Mouse (Mus musculus): ENCODE results near the gene Tomm40. TPM values are rescaled to one million over a fixed set of nuclear protein-coding genes. Genes with fewer than 3 reads are reported as not detected.

Gene Tomm40
- total and polyA plus RNA-seq, 2 experiments = 22.3 to 56.2 TPM

DNA sequence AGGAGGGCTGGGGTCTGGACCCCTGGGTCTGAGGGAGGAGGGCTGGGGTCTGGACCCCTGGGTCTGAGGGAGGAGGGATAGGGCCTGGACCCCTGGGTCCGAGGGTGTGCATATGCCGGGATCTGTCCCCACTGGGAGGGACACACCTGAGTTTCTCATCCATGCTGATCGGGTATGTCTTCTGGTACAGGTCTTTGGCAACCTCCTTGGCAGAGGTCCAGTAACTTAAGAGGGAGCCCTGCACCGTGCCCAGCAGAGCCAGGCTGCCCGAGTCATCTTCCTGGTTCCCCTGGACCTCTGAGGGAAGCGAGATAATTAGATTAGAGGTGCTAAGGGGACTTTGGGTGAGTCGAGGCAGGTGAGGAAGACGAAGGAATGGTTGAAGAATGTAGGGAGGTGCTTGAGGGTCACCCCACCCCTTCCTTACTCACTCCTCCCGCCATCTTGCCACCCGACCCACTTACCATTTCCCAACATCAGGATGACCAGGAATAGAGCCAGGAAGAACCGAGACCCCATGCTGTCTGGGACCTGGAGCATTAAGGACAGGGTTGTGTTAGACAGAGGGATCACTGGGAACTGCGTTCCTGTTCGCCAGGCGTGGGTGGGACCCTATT is 42.0 kb downstream of the Tomm40 start:
- peak overlapping the region; percentile 18; the same call in 1 of the 2 replicates for H3K27ac ChIP-seq (replicated peaks; ENCODE audit: insufficient read depth, low read depth, low read length)
- H3K9ac ChIP-seq (ENCODE audit: low read depth, low read length) = no peak overlapping the region
- no peaks in the 10 kb centered on the region for H3K27me3 ChIP-seq (ENCODE audit: control insufficient read depth, insufficient read depth, low read length)
- TF ChIP-seq CTCF (IDR thresholded peaks at IDR 0.05; ENCODE audit: low read depth, low read length) = no peak
- no peak for TF ChIP-seq POLR2A (IDR thresholded peaks at IDR 0.05; ENCODE audit: extremely low read depth, insufficient read depth, low read length)
- H3K4me3 ChIP-seq (ENCODE audit: insufficient read depth, low read depth, low read length) = no peak overlapping the region
- no peaks in the 10 kb centered on the region; the same call in 1 of the 2 replicates for H3K79me2 ChIP-seq (ENCODE audit: control insufficient read depth, insufficient read depth, low read length)
- H3K4me1 ChIP-seq (ENCODE audit: control insufficient read depth, insufficient read depth, low read length) = peaks cover 25% of the 10 kb centered on the region
- 56% methylated on average over 14 of the region's 14 CpGs for WGBS
- peaks cover 17% of the 10 kb centered on the region for H3K36me3 ChIP-seq (ENCODE audit: control insufficient read depth, insufficient read depth, low read length)
- DNase-seq (ENCODE audit: extremely low read depth, low read depth, low spot score) = peak; percentile 39

DNA sequence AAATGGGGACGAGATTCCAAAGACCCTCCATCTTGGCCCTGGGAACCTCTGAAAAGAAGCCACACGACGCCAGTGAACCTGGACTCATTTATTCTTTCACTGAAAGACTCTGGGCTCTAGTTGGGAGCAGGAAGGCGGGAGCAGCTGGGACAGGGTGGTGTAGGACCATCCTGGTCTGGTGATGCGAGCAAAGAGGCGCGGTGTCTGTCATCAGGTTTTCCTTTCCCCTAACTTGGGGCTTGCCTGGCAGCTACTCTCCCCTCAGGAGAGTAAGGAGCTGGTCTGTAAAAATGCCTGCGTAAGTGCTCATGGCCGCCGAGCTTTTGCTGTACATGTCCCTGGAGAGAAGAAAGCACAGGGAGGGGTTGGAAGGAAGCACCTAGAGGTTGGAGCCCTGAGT is 43.7 kb downstream of the Tomm40 start:
- 93% methylated on average over 10 of the region's 10 CpGs for WGBS

DNA sequence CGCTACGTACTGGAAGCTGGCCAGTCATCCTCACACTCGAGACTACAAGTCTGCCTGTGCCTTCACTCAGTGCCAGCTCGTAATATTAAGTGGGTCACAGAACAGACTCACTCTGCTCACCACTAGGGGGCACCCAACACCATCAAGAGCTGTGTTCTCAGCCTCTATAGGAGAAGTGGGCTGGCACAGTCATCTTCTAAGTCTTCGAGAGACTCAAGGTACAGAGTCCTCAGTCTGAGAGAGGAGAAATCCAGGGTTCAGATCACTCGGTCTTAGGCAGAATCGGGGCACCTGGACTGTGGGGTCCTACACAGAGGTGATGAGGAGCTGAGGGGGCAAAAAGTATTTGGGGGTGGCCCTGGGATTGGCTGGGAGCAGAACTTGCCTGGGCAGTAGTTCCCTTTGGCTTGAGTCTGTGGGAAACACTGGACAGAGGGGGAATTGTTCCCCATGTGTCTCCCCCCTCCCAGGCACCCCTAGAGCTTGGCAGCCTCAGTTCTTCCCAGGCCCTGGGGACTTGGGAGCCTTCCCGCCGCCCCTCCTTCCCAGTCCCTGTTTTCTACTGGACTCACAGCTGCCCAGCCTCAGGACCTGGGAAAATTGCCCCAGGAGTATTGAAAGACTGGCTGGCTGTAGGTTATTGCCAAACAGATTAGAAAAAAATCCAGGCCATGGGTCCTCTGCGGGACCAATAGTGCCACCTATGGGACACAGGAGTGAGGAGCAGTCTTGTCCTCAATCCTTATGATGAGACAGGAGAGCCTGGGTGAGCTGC is 46.1 kb downstream of the Tomm40 start:
- H3K4me1 ChIP-seq (ENCODE audit: control insufficient read depth, insufficient read depth, low read length) = peaks cover 12% of the 10 kb centered on the region
- peak; percentile 73 for TF ChIP-seq CTCF (IDR thresholded peaks at IDR 0.05; ENCODE audit: low read depth, low read length)
- no peak for TF ChIP-seq POLR2A (IDR thresholded peaks at IDR 0.05; ENCODE audit: extremely low read depth, insufficient read depth, low read length)
- peak; percentile 95 for DNase-seq (ENCODE audit: extremely low read depth, low read depth, low spot score)
- H3K36me3 ChIP-seq (ENCODE audit: control insufficient read depth, insufficient read depth, low read length) = peaks cover 4% of the 10 kb centered on the region; the same call in 1 of the 2 replicates
- peak overlapping the region; percentile 48 for H3K9ac ChIP-seq (ENCODE audit: low read depth, low read length)
- 0% methylated on average over 10 of the region's 10 CpGs for WGBS
- peak overlapping the region; percentile 91 for H3K27ac ChIP-seq (replicated peaks; ENCODE audit: insufficient read depth, low read depth, low read length)
- peaks cover 7% of the 10 kb centered on the region for H3K79me2 ChIP-seq (ENCODE audit: control insufficient read depth, insufficient read depth, low read length)
- H3K27me3 ChIP-seq (ENCODE audit: control insufficient read depth, insufficient read depth, low read length) = no peaks in the 10 kb centered on the region
- no peak overlapping the region for H3K4me3 ChIP-seq (ENCODE audit: insufficient read depth, low read depth, low read length)

More for the DNA sequence above, 43.7 kb downstream of the Tomm40 start:
- Histone ChIP-seq H3K27me3 (ENCODE audit: control insufficient read depth, insufficient read depth, low read length) (no peaks in the 10 kb centered on the region), H3K4me3 (ENCODE audit: insufficient read depth, low read depth, low read length) (no peak overlapping the region), H3K4me1 (ENCODE audit: control insufficient read depth, insufficient read depth, low read length) (peaks cover 17% of the 10 kb centered on the region; the same call in 1 of the 2 replicates), H3K9ac (ENCODE audit: low read depth, low read length) (no peak overlapping the region), H3K79me2 (ENCODE audit: control insufficient read depth, insufficient read depth, low read length) (no peaks in the 10 kb centered on the region), H3K36me3 (ENCODE audit: control insufficient read depth, insufficient read depth, low read length) (peaks cover 9% of the 10 kb centered on the region), H3K27ac (replicated peaks; ENCODE audit: insufficient read depth, low read depth, low read length) (no peak overlapping the region)
- no peak for DNase-seq (ENCODE audit: extremely low read depth, low read depth, low spot score)
- TF ChIP-seq POLR2A (IDR thresholded peaks at IDR 0.05; ENCODE audit: extremely low read depth, insufficient read depth, low read length) (no peak), CTCF (IDR thresholded peaks at IDR 0.05; ENCODE audit: low read depth, low read length) (no peak)

DNA sequence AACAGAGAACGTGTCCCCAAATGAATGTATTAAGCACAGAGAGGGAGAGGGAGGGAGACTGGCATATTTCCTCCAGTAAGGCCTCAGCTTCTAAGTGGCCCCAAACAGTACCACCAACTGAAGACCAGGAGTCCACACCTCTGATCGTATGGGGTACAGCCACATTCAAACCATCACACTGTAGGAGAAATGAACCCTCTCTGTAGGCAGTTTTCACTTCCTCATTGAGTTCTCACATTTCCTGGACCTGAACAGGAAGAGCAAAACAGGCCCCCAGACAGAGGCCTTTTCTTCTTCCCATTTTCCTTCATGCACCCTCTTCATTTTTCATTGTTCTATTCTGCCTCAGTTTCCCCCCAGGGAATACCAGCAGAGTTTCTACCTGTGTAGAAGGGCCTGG is 47.8 kb downstream of the Tomm40 start:
- peaks cover 19% of the 10 kb centered on the region for H3K4me1 ChIP-seq (ENCODE audit: control insufficient read depth, insufficient read depth, low read length)
- peaks cover 3% of the 10 kb centered on the region; the same call in 1 of the 2 replicates for H3K36me3 ChIP-seq (ENCODE audit: control insufficient read depth, insufficient read depth, low read length)
- H3K4me3 ChIP-seq (ENCODE audit: insufficient read depth, low read depth, low read length) = no peak overlapping the region
- H3K79me2 ChIP-seq (ENCODE audit: control insufficient read depth, insufficient read depth, low read length) = peaks cover 21% of the 10 kb centered on the region
- H3K27me3 ChIP-seq (ENCODE audit: control insufficient read depth, insufficient read depth, low read length) = no peaks in the 10 kb centered on the region
- no peak overlapping the region for H3K9ac ChIP-seq (ENCODE audit: low read depth, low read length)
- no peak for TF ChIP-seq POLR2A (IDR thresholded peaks at IDR 0.05; ENCODE audit: extremely low read depth, insufficient read depth, low read length)
- TF ChIP-seq CTCF (IDR thresholded peaks at IDR 0.05; ENCODE audit: low read depth, low read length) = no peak
- no peak for DNase-seq (ENCODE audit: extremely low read depth, low read depth, low spot score)
- 81% methylated on average over 2 of the region's 2 CpGs for WGBS
- H3K27ac ChIP-seq (replicated peaks; ENCODE audit: insufficient read depth, low read depth, low read length) = peak overlapping the region; percentile 22; the same call in 1 of the 2 replicates

DNA sequence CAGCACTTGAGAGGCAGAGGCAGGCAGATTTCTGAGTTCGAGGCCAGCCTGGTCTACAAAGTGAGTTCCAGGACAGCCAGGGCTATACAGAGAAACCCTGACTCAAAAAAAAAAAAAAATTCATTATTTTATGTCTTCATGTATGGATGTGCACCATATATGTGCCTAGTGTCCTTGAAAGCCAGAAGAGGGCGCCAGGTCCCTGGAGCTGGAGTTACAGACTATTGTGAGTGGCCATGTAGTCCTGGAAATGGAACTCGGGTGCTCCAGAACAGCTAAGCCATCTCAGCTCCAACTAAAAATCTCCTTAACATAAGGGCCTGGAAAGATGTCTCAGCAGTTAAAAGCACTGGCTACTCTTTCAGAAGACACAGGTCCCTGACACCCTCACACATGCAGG is 48.5 kb downstream of the Tomm40 start:
- Histone ChIP-seq H3K27ac (replicated peaks; ENCODE audit: insufficient read depth, low read depth, low read length) (no peak overlapping the region), H3K36me3 (ENCODE audit: control insufficient read depth, insufficient read depth, low read length) (peaks cover 3% of the 10 kb centered on the region; the same call in 1 of the 2 replicates), H3K9ac (ENCODE audit: low read depth, low read length) (no peak overlapping the region), H3K4me3 (ENCODE audit: insufficient read depth, low read depth, low read length) (no peak overlapping the region), H3K27me3 (ENCODE audit: control insufficient read depth, insufficient read depth, low read length) (no peaks in the 10 kb centered on the region), H3K4me1 (ENCODE audit: control insufficient read depth, insufficient read depth, low read length) (peaks cover 19% of the 10 kb centered on the region), H3K79me2 (ENCODE audit: control insufficient read depth, insufficient read depth, low read length) (peaks cover 27% of the 10 kb centered on the region)
- TF ChIP-seq POLR2A (IDR thresholded peaks at IDR 0.05; ENCODE audit: extremely low read depth, insufficient read depth, low read length) (no peak), CTCF (IDR thresholded peaks at IDR 0.05; ENCODE audit: low read depth, low read length) (peak; percentile 49; the same call in 1 of the 2 replicates)
- WGBS = 59% methylated on average over 3 of the region's 3 CpGs
- peak; percentile 53 for DNase-seq (ENCODE audit: extremely low read depth, low read depth, low spot score)

All from liver, adult 2 months (tissue).